9 mouse cellular contexts compared by ENCODE assay signal in the genomic region with DNA sequence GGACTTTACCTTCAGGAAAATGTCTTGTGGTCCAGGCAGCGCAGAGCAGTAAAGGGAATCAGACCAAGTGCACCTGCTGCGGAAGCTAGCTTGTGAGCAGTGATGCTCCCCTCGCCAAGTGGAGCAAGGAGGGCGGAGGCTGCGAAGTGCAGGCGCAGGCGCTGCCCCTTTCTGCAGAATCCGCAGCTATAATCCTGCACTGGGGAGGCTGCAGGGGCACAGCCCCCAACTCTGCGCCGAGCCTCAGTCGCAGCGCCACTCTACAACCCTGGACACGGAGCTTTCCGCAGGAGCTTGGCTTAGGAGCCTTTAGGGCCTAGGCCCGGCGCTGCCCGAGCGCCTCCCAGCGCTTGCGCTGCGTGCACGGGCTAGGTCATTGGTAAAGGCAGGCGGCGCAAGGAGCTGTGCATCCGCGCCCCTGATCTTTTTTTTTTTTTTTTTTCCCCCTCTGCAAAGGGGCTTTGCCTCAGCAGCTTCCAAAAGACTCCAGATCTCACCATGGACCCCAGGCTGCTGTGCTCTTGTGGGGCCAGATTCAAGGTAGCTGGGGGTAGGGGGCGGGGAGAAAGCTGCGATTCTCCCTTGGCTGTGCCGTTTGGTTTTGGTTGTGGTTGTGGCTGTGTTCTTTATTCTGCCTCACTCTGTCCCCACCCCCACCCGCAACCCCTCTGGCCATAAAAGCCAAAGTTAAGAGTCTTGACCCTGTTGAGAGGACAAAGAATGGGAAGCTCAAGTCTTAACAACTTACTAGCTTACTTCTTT. TPM values are rescaled to one million over a fixed set of nuclear protein-coding genes. Genes with fewer than 3 reads are reported as not detected.
A peak's percentile ranks its signal among the peaks of the same experiment; 100 is the strongest.
DNase-seq lines count a peak whose midpoint lies in the region; ATAC-seq and TF ChIP-seq lines count a peak whose summit lies in the region.
"Had no signal": no experiment of that assay in that cellular context is flagged by ENCODE, and none has a peak within 500 bp of the region (broad histone marks: within the 10 kb centered on the region; RNA-seq: fewer than 3 reads in every experiment).

No protein-coding gene starts in this region.

- no peak for ATAC-seq in embryonic facial prominence, embryonic 13.5 days (ENCODE audit: insufficient number of reproducible peaks, insufficient read depth, low FRiP score, low TSS enrichment, low read depth)
- ATAC-seq in intestine, embryonic 14.5 days (replicated peaks; ENCODE audit: low FRiP score, low TSS enrichment, low read depth): peak; percentile 75; the same call in 1 of the 2 replicates
- peak; percentile 63; the same call in 1 of the 2 replicates for ATAC-seq in limb, embryonic 12.5 days (ENCODE audit: insufficient number of reproducible peaks, insufficient read depth, low FRiP score, low TSS enrichment, low read depth)

- peak overlapping the region; percentile 62 for H3K4me2 ChIP-seq in embryonic facial prominence, embryonic 13.5 days
- H3K4me2 ChIP-seq in intestine, embryonic 14.5 days (ENCODE audit: low read length): peak overlapping the region; percentile 37
- H3K4me2 ChIP-seq in limb, embryonic 12.5 days: peak overlapping the region; percentile 59

- H3K4me1 ChIP-seq in ES-Bruce4 (ENCODE audit: control insufficient read depth, insufficient read depth, low read length): no peaks in the 10 kb centered on the region
- H3K4me1 ChIP-seq in embryonic facial prominence, embryonic 13.5 days: no peaks in the 10 kb centered on the region
- H3K4me1 ChIP-seq in intestine, embryonic 14.5 days (replicated peaks; ENCODE audit: control insufficient read depth, insufficient read depth, low read length): no peaks in the 10 kb centered on the region
- H3K4me1 ChIP-seq in limb, embryonic 12.5 days (replicated peaks): no peaks in the 10 kb centered on the region

- peak overlapping the region; percentile 62 for H3K4me3 ChIP-seq in ES-Bruce4 (ENCODE audit: low read depth, low read length)
- H3K4me3 ChIP-seq in embryonic facial prominence, embryonic 13.5 days: peak overlapping the region; percentile 38
- peak overlapping the region; percentile 15; the same call in 1 of the 2 replicates for H3K4me3 ChIP-seq in intestine, embryonic 14.5 days (ENCODE audit: low read depth, low read length)
- H3K4me3 ChIP-seq in limb, embryonic 12.5 days (replicated peaks): peak overlapping the region; percentile 37

- no peak for TF ChIP-seq POLR2A in ES-Bruce4 (IDR thresholded peaks at IDR 0.05; ENCODE audit: insufficient read depth, low read length)

- TF ChIP-seq CTCF in ES-Bruce4 (IDR thresholded peaks at IDR 0.05; ENCODE audit: low read depth, low read length): no peak

- DNase-seq in adrenal gland, postnatal 14 days: peak; percentile 51
- peak; percentile 52 for DNase-seq in intestine, embryonic 14.5 days (ENCODE audit: low spot score)
- peak; percentile 50 to 64 for DNase-seq in right cerebral cortex, adult 2 months (ENCODE audit: low spot score in 2 of 2)
- DNase-seq in adipocyte (ENCODE audit: low spot score): no peak
- no peak for DNase-seq in thymus, postnatal 14 days

- peak overlapping the region; percentile 32; the same call in 1 of the 2 replicates for H3K9ac ChIP-seq in ES-Bruce4 (ENCODE audit: low read depth, poor library complexity, severe bottlenecking)
- 0 out of 2 replicates have a peak overlapping the region, but pooled peaks have one; percentile 49 for H3K9ac ChIP-seq in embryonic facial prominence, embryonic 13.5 days
- H3K9ac ChIP-seq in intestine, embryonic 14.5 days (ENCODE audit: low read length): no peak overlapping the region
- H3K9ac ChIP-seq in limb, embryonic 12.5 days (replicated peaks): no peak overlapping the region

- H3K27ac ChIP-seq in ES-Bruce4 (ENCODE audit: insufficient read depth, low read length): no peak overlapping the region
- no peak overlapping the region for H3K27ac ChIP-seq in embryonic facial prominence, embryonic 13.5 days
- H3K27ac ChIP-seq in intestine, embryonic 14.5 days (ENCODE audit: low read depth): no peak overlapping the region
- H3K27ac ChIP-seq in limb, embryonic 12.5 days: no peak overlapping the region
- H3K27ac ChIP-seq: macrophage had no signal

- H3K9me3 ChIP-seq in ES-Bruce4 (replicated peaks; ENCODE audit: control insufficient read depth, insufficient read depth, low read length, poor library complexity, severe bottlenecking): no peaks in the 10 kb centered on the region
- no peaks in the 10 kb centered on the region for H3K9me3 ChIP-seq in embryonic facial prominence, embryonic 13.5 days
- no peaks in the 10 kb centered on the region for H3K9me3 ChIP-seq in intestine, embryonic 14.5 days (ENCODE audit: control insufficient read depth, low read length)
- no peaks in the 10 kb centered on the region for H3K9me3 ChIP-seq in limb, embryonic 12.5 days

- no peak for TF ChIP-seq EP300 in ES-Bruce4 (IDR thresholded peaks at IDR 0.05; ENCODE audit: insufficient read depth, low read depth, low read length)

- 18% methylated on average over 30 of the region's 30 CpGs for WGBS in embryonic facial prominence, embryonic 13.5 days
- 12% methylated on average over 25 of the region's 30 CpGs for WGBS in intestine, embryonic 14.5 days
- WGBS in limb, embryonic 12.5 days: 12% methylated on average over 27 of the region's 30 CpGs

- no peaks in the 10 kb centered on the region for H3K36me3 ChIP-seq in ES-Bruce4 (ENCODE audit: control insufficient read depth, insufficient read depth, low read length, poor library complexity, severe bottlenecking)
- H3K36me3 ChIP-seq in embryonic facial prominence, embryonic 13.5 days: no peaks in the 10 kb centered on the region
- H3K36me3 ChIP-seq in intestine, embryonic 14.5 days (ENCODE audit: control insufficient read depth, insufficient read depth, low read length): no peaks in the 10 kb centered on the region
- H3K36me3 ChIP-seq in limb, embryonic 12.5 days: no peaks in the 10 kb centered on the region

- H3K27me3 ChIP-seq in ES-Bruce4 (ENCODE audit: control insufficient read depth, insufficient read depth, low read length, poor library complexity, severe bottlenecking): no peaks in the 10 kb centered on the region
- peaks cover 11% of the 10 kb centered on the region; the same call in 1 of the 2 replicates for H3K27me3 ChIP-seq in embryonic facial prominence, embryonic 13.5 days
- H3K27me3 ChIP-seq in intestine, embryonic 14.5 days (replicated peaks; ENCODE audit: control insufficient read depth, insufficient read depth, low read length): no peaks in the 10 kb centered on the region
- peaks cover 10% of the 10 kb centered on the region for H3K27me3 ChIP-seq in limb, embryonic 12.5 days

RNA-seq across cellular contexts. Expression of a gene that starts 9.0 kb away (rescaled TPM):
- polyA plus RNA-seq in ES-Bruce4 (2011; ENCODE audit: insufficient read depth, insufficient read length, low read depth, missing spikeins): 0.43 and 0.62 TPM in 2 replicates
- total RNA-seq in adrenal gland, postnatal 14 days (2021): 0.19 TPM in 1 of 2 replicates, not detected in the other
- polyA plus RNA-seq in embryonic facial prominence, embryonic 13.5 days (2015; fragmentation: Nextera tagmentation; extraction: Ambion mirVana): not detected in 2 replicates
- not detected in 2 replicates for polyA plus RNA-seq in intestine, embryonic 14.5 days (2014; fragmentation: Nextera tagmentation; extraction: Ambion mirVana)
- not detected in 2 replicates for polyA plus RNA-seq in limb, embryonic 12.5 days (2016; fragmentation: Nextera tagmentation; extraction: Ambion mirVana)
- polyA plus RNA-seq: macrophage had no signal

RNA-seq across cellular contexts. Expression of a gene that starts 44.9 kb away (rescaled TPM):
- polyA plus RNA-seq in ES-Bruce4 (2011; ENCODE audit: insufficient read depth, insufficient read length, low read depth, missing spikeins): 9.0 and 11.0 TPM in 2 replicates
- total RNA-seq in adrenal gland, postnatal 14 days (2021): 12.4 and 16.6 TPM in 2 replicates
- polyA plus RNA-seq in embryonic facial prominence, embryonic 13.5 days (2015; fragmentation: Nextera tagmentation; extraction: Ambion mirVana): 4.0 TPM in 2 replicates
- 3.7 and 4.9 TPM in 2 replicates for polyA plus RNA-seq in intestine, embryonic 14.5 days (2014; fragmentation: Nextera tagmentation; extraction: Ambion mirVana)
- 5.8 and 7.3 TPM in 2 replicates for polyA plus RNA-seq in limb, embryonic 12.5 days (2016; fragmentation: Nextera tagmentation; extraction: Ambion mirVana)
- polyA plus RNA-seq: macrophage had no signal

Comparison
In these comparisons a context has a peak if more than half of its experiments do, and no peak if none do; other contexts are left out.
1. H3K9ac ChIP-seq: peak in ES-Bruce4 (single experiment) and embryonic facial prominence, embryonic 13.5 days (single experiment); none in intestine, embryonic 14.5 days (single experiment) and limb, embryonic 12.5 days (single experiment).
2. DNase-seq: peak in adrenal gland, postnatal 14 days (single experiment), intestine, embryonic 14.5 days (single experiment) and right cerebral cortex, adult 2 months (2 of 2); none in adipocyte (single experiment) and thymus, postnatal 14 days (single experiment).
3. Peak in every context shown above with its lines, with median percentiles within 50 percentile points of each other: H3K4me3 ChIP-seq and H3K4me2 ChIP-seq.